Mouse (Mus musculus) midbrain, embryonic 14.5 days (tissue): ENCODE measurements at regions not wholly inside any gene's neighbourhood (a gene's known extent, or its start where the extent isn't known, plus 50 kb on each side); places are given as distances from the start of the nearest gene placed in this dataset.

ENCODE experiments used
- ATAC-seq: fragments of 200-750 bp; cut with Nextera tagmentation; 2 replicates; pipeline ENCODE4 v1.8.0; 2017; ENCODE audit warnings: moderate number of reproducible peaks, moderate library complexity; ENCODE audit not compliant: low FRiP score, low TSS enrichment
- DNase-seq: peaks from one replicate; pipeline ENCODE4 v3.0.0-alpha.2; 2015
- H3K27ac ChIP-seq: fragments of 300-500 bp; sonication (generic); replicated peaks from 2 replicates; pipeline ENCODE4 v1.5.1; 2014; ENCODE audit warnings: mild to moderate bottlenecking, low read depth, low read length, moderate library complexity
- H3K27me3 ChIP-seq: fragments of 300-500 bp; sonication (generic); 2 replicates; pipeline ENCODE4 v1.6.1; 2014; ENCODE audit warnings: low read length, control low read depth, mixed read lengths; ENCODE audit not compliant: control insufficient read depth, insufficient read depth
- H3K36me3 ChIP-seq: fragments of 300-500 bp; sonication (generic); 2 replicates; pipeline ENCODE4 v1.6.1; 2014; ENCODE audit warnings: low read length, control low read depth; ENCODE audit not compliant: control insufficient read depth, insufficient read depth
- H3K4me1 ChIP-seq: fragments of 300-500 bp; sonication (generic); 2 replicates; pipeline ENCODE4 v1.6.1; 2014; ENCODE audit warnings: mild to moderate bottlenecking, antibody characterized with exemption, low read length, control low read depth; ENCODE audit not compliant: control insufficient read depth, insufficient read depth
- H3K4me2 ChIP-seq: fragments of 300-500 bp; sonication (generic); 2 replicates; pipeline ENCODE4 v1.6.1; 2014; ENCODE audit warnings: mild to moderate bottlenecking, low read length, moderate library complexity
- H3K4me3 ChIP-seq: fragments of 300-500 bp; sonication (generic); replicated peaks from 2 replicates; pipeline ENCODE4 v1.5.1; 2014; ENCODE audit warnings: low read depth, low read length
- H3K9ac ChIP-seq: fragments of 300-500 bp; sonication (generic); replicated peaks from 2 replicates; pipeline ENCODE4 v1.6.1; 2014; ENCODE audit warnings: mild to moderate bottlenecking, low read length, moderate library complexity
- H3K9me3 ChIP-seq: fragments of 300-500 bp; sonication (generic); 2 replicates; pipeline ENCODE4 v1.6.1; 2016; ENCODE audit warnings: low read length, control low read depth, mixed read lengths; ENCODE audit not compliant: control insufficient read depth
- WGBS: fragments of 180-500 bp; shearing (Covaris S2); extraction: QIAGEN DNeasy Blood & Tissue Kit; methylation state at CpG from one replicate; pipeline ENCODE4 v1.1.7; 2014; 5-methylcytosine and 5-hydroxymethylcytosine counted together

DNA sequence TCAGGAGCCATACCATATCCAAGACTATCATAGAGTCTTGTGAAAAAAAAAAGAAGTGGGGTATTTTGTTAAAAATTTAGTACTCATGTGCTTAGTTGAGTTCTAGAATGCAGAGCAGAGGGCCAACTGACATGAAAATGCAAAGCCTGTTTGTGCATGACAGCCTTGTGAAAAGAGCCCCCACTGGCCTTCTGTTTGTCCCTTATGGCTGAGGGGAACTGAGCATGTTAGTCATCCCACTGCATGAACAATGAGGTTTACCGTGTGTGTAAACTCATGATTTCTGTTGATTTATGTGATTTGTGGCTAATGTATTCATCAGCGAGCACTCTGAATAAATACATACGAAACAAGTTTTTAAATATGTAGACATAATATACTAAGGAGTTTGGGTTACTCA lies 266.1 kb upstream of the Nox3 start:
- H3K27me3 ChIP-seq: no peaks in the 10 kb centered on the region
- DNase-seq (peak; percentile 13), ATAC-seq (no peak)
- 45% methylated on average over 3 of the region's 3 CpGs for WGBS
- H3K4me3 ChIP-seq: no peak overlapping the region
- no peak overlapping the region for H3K27ac ChIP-seq
- no peak overlapping the region for H3K4me2 ChIP-seq
- no peaks in the 10 kb centered on the region for H3K36me3 ChIP-seq
- no peaks in the 10 kb centered on the region for H3K4me1 ChIP-seq
- no peaks in the 10 kb centered on the region for H3K9me3 ChIP-seq
- H3K9ac ChIP-seq: no peak overlapping the region

DNA sequence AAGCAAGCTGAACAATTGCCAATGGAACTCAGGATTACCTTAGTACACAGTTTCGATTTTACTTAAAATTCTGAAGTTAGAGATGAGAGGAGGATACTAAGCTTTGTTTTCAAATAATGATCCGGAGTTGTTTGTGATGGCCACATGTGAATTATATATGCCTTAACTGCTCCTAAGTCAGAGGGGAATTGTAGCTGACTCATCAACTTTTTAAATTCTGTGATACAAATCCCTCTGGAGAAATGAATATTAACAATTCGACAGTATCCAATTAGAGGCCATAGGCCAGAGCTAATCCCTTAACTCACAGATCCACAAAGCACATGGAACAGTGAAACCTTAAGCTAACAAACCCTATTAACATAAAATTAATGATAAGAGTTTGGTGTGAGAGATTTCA lies 250.5 kb upstream of the Nox3 start:
- H3K4me3 ChIP-seq: no peak overlapping the region
- no peaks in the 10 kb centered on the region for H3K27me3 ChIP-seq

GRCm38 (mm10) chr17:3936361-3936760 lies 240.3 kb upstream of the Nox3 start:
- H3K4me3 ChIP-seq: no peak overlapping the region
- H3K36me3 ChIP-seq: no peaks in the 10 kb centered on the region
- H3K4me2 ChIP-seq: no peak overlapping the region
- no peaks in the 10 kb centered on the region for H3K27me3 ChIP-seq
- H3K9me3 ChIP-seq: no peaks in the 10 kb centered on the region
- 83% methylated on average over 4 of the region's 4 CpGs for WGBS
- DNase-seq (no peak), ATAC-seq (no peak)
- no peak overlapping the region for H3K9ac ChIP-seq
- 0 out of 2 replicates have a peak, but pooled peaks cover 5% of the 10 kb centered on the region for H3K4me1 ChIP-seq
- H3K27ac ChIP-seq: no peak overlapping the region

More for the DNA sequence above, 250.5 kb upstream of the Nox3 start:
- Histone ChIP-seq H3K4me2 (no peak overlapping the region), H3K4me1 (no peaks in the 10 kb centered on the region), H3K9ac (no peak overlapping the region), H3K36me3 (no peaks in the 10 kb centered on the region), H3K9me3 (no peaks in the 10 kb centered on the region), H3K27ac (no peak overlapping the region)
- DNase-seq (no peak), ATAC-seq (no peak)
- WGBS: 76% methylated on average over 3 of the region's 3 CpGs

- H3K27me3 ChIP-seq: no peaks in the 10 kb centered on the region
- WGBS: 47% methylated on average over 4 of the region's 4 CpGs
- no peak overlapping the region for H3K27ac ChIP-seq
- H3K36me3 ChIP-seq: no peaks in the 10 kb centered on the region
- no peak overlapping the region for H3K9ac ChIP-seq
- DNase-seq (no peak), ATAC-seq (no peak)
- H3K9me3 ChIP-seq: no peaks in the 10 kb centered on the region
- H3K4me2 ChIP-seq: no peak overlapping the region
- 0 out of 2 replicates have a peak, but pooled peaks cover 5% of the 10 kb centered on the region for H3K4me1 ChIP-seq
- H3K4me3 ChIP-seq: no peak overlapping the region
Observed at GRCm38 (mm10) chr17:3933208-3933607, 237.1 kb upstream of the Nox3 start.

GRCm38 (mm10) chr17:3932071-3932470 lies 236.0 kb upstream of the Nox3 start:
- Histone ChIP-seq H3K36me3 (no peaks in the 10 kb centered on the region), H3K4me3 (no peak overlapping the region), H3K9me3 (no peaks in the 10 kb centered on the region), H3K4me1 (0 out of 2 replicates have a peak, but pooled peaks cover 5% of the 10 kb centered on the region), H3K9ac (no peak overlapping the region), H3K27me3 (no peaks in the 10 kb centered on the region), H3K27ac (no peak overlapping the region), H3K4me2 (no peak overlapping the region)
- DNase-seq (peak; percentile 38), ATAC-seq (no peak)
- 79% methylated on average over 5 of the region's 5 CpGs for WGBS

DNA sequence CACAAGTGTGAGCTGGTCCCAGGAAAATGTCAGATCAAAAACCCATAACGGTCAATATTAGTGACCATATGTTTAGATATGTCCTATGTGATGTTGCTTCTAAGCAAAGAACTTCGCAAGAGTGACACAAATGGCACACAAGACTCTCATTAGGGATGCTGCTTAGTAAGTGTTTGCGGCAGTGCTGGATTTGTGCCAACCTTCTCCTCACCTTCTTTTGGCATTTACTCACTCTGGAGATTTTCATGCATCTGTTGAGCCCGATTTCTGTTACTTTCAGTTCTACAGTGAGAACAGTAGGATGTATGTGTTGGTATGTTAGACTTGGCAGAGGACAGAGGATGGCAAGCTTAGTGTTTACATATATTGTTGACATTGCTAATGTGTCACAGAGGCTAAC lies 231.0 kb upstream of the Nox3 start:
- H3K4me2 ChIP-seq: no peak overlapping the region
- no peaks in the 10 kb centered on the region for H3K27me3 ChIP-seq
- no peak overlapping the region for H3K9ac ChIP-seq
- 77% methylated on average over 4 of the region's 4 CpGs for WGBS
- DNase-seq: peak; percentile 20
- ATAC-seq: no peak
- H3K36me3 ChIP-seq: no peaks in the 10 kb centered on the region
- no peak overlapping the region for H3K4me3 ChIP-seq
- no peak overlapping the region for H3K27ac ChIP-seq
- H3K9me3 ChIP-seq: no peaks in the 10 kb centered on the region
- no peaks in the 10 kb centered on the region for H3K4me1 ChIP-seq

DNA sequence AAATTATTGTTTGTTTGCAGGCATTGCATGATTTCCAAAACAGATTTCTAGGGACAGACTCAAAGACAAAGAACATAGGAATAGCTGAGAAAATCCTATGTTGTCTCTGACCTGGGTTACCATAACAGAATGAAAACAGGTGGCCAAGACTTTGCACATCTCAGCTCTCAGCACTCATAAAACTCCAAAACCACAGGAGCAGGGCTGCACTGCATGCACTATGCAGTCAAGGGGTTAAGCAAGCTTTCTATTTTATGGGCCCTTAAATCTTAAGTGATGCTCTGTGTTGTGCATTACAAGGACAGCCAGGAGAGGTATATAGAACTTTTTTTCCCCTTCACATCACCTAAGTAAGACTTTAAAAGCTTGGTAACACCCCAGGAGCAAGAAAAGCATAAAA lies 224.2 kb upstream of the Nox3 start:
- H3K4me2 ChIP-seq: no peak overlapping the region
- ATAC-seq (no peak), DNase-seq (no peak)
- H3K27ac ChIP-seq: no peak overlapping the region
- H3K4me3 ChIP-seq: no peak overlapping the region
- H3K9ac ChIP-seq: no peak overlapping the region
- H3K4me1 ChIP-seq: no peaks in the 10 kb centered on the region
- no peaks in the 10 kb centered on the region for H3K27me3 ChIP-seq
- no peaks in the 10 kb centered on the region for H3K36me3 ChIP-seq
- no peaks in the 10 kb centered on the region for H3K9me3 ChIP-seq

GRCm38 (mm10) chr17:3892826-3893225 lies 196.8 kb upstream of the Nox3 start:
- 80% methylated on average over 3 of the region's 3 CpGs for WGBS
- H3K4me3 ChIP-seq: no peak overlapping the region

DNA sequence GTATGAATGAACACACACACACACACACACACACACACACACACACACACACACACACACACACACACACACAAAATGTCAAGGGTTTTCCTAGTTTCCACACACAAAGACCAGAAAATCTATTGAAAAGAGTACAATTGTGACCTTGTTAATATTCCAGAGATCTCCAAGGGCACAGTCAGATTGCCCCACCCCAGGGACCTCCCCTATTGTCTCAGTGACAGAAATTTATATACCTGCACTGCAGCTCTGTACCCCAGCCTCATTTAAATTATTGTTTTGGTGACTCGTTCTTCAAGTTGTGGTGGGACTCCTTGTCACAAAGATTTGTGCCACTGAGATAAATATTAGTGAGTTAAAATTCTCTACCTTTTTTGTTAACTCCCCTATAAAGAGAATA lies 187.1 kb upstream of the Nox3 start:
- Histone ChIP-seq H3K27me3 (no peaks in the 10 kb centered on the region), H3K36me3 (no peaks in the 10 kb centered on the region), H3K4me2 (no peak overlapping the region), H3K9ac (no peak overlapping the region), H3K4me1 (no peaks in the 10 kb centered on the region), H3K9me3 (no peaks in the 10 kb centered on the region), H3K27ac (no peak overlapping the region), H3K4me3 (no peak overlapping the region)
- DNase-seq: no peak
- 12% methylated on average over 1 of the region's 1 CpGs for WGBS
- ATAC-seq: no peak

More at GRCm38 (mm10) chr17:3892826-3893225, 196.8 kb upstream of the Nox3 start:
- ATAC-seq (no peak), DNase-seq (no peak)
- Histone ChIP-seq H3K4me2 (no peak overlapping the region), H3K9ac (no peak overlapping the region), H3K27me3 (no peaks in the 10 kb centered on the region), H3K4me1 (no peaks in the 10 kb centered on the region), H3K9me3 (no peaks in the 10 kb centered on the region), H3K27ac (no peak overlapping the region), H3K36me3 (no peaks in the 10 kb centered on the region)
